Mouse (Mus musculus) liver, adult 2 months (tissue): ENCODE data around the gene Fgfr2.

Experiments used
- CTCF ChIP-seq: fragments of 200-500 bp; IDR thresholded peaks from 2 replicates; pipeline ENCODE4 v1.5.1; 2011; ENCODE audit warnings: low read depth, low read length, control low read depth
- POLR2A ChIP-seq: fragments of 200-500 bp; IDR thresholded peaks from 2 replicates; pipeline ENCODE4 v1.6.1; 2011; ENCODE audit warnings: low read length, control low read depth; ENCODE audit not compliant: insufficient read depth; ENCODE audit errors: extremely low read depth

DNA sequence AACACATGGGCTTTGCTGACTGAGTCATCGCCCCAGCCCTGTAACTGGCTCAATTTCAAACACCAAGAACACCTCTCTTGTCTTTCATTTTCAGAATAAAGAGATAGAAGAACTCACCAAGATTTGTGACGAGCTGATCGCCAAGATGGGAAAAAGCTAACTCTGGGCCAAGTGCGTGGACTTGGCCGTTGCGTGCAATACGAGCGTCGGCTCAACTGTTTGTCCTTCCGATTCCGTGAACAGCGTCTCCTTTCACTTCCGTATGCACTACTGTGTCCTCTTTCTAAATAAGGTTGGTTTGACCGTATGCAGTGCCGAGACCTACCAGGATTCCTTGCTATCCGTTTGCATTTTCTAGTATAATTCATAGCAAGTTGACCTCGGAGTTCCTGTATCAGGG lies 2359.0 kb downstream of the Fgfr2 start:
- TF ChIP-seq CTCF, result no peak
- TF ChIP-seq POLR2A, result no peak
